Mouse (Mus musculus) macrophage (primary cell): ENCODE measurements around the gene Kmt2b. TPM values are rescaled to one million over a fixed set of nuclear protein-coding genes. Genes with fewer than 3 reads are reported as not detected.

Source experiments
- H3K27ac ChIP-seq: fragments of 350-480 bp; formaldehyde crosslinking; 2 replicates; pipeline ENCODE4 v1.9.0; 2021
- H3K36me3 ChIP-seq: fragments of 350-480 bp; formaldehyde crosslinking; 2 replicates; pipeline ENCODE4 v1.9.0; 2021; ENCODE audit errors: inconsistent target
- H3K4me3 ChIP-seq: fragments of 350-480 bp; formaldehyde crosslinking; 2 replicates; pipeline ENCODE4 v1.9.0; 2021; ENCODE audit errors: inconsistent target
- H3K79me2 ChIP-seq: fragments of 350-480 bp; formaldehyde crosslinking; 2 replicates; pipeline ENCODE4 v1.9.0; 2021; ENCODE audit errors: inconsistent target
- WGBS: methylation state at CpG from one replicate; pipeline ENCODE4 v1.1.7; 2026; ENCODE audit warnings: inconsistent platforms; ENCODE audit not compliant: missing documents; 5-methylcytosine and 5-hydroxymethylcytosine counted together
- polyA plus RNA-seq: library from polyadenylated mRNA; stranded (reverse); fragments of 250-400 nt; gene quantifications from 3 replicates; pipeline ENCODE4 v1.2.4, GENCODE M21; 2018; ENCODE audit warnings: inconsistent platforms

Gene Kmt2b
- polyA plus RNA-seq, 1 experiment from 2014 or later = 35.4 TPM

DNA sequence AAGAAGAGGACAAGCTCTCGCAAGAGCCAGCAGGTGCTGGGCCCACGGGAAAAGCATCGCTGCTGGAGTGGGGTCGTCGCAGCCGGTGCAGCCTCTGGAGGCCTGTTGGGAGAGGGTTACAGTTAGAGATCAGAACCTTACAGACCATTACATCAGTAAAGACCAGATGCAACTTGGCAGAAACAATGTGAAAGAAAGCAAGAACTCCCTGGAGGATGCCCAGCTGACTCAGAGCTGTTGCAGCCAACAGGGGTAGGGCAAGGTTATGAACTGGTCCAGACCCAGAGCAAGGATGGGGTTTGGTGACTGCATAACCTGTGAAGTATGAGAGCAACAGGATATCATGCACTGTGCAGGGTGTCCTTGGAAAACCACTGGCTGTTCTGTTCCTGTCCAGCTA lies 64.0 kb downstream of the Kmt2b start:
- Histone ChIP-seq H3K27ac (no peak overlapping the region), H3K4me3 (no peak overlapping the region)
- 92% methylated on average over 6 of the region's 6 CpGs for WGBS

DNA sequence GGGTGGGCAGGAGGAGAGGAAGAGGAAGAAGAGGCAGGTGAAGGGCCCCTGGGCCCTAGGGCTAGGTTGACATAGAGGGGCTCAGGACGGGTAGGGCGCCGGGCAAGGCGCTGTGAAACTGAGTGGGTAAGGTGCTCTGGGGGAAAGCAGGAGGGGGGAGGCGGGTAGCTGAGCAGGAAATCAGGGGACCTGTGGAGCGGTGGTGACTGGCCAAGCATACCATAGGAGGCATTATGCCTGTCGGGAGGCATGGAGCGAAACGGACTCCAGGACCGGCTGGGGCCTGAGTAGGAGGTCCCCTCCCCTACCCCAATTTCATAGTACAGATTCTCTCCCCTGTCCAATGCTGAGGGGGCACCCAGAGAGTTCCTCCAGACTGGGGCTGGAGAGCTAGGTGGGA lies 65.7 kb downstream of the Kmt2b start:
- H3K4me3 ChIP-seq = no peak overlapping the region
- no peak overlapping the region for H3K27ac ChIP-seq
- H3K36me3 ChIP-seq = no peaks in the 10 kb centered on the region
- H3K79me2 ChIP-seq = no peaks in the 10 kb centered on the region
- 96% methylated on average over 10 of the region's 10 CpGs for WGBS

More for the DNA sequence above, 64.0 kb downstream of the Kmt2b start:
- H3K36me3 ChIP-seq = no peaks in the 10 kb centered on the region
- no peaks in the 10 kb centered on the region for H3K79me2 ChIP-seq

GRCm38 (mm10) chr7:30520856-30521255 lies 67.7 kb downstream of the Kmt2b start:
- no peaks in the 10 kb centered on the region for H3K36me3 ChIP-seq
- no peak overlapping the region for H3K27ac ChIP-seq
- WGBS = 89% methylated on average over 5 of the region's 5 CpGs
- no peak overlapping the region for H3K4me3 ChIP-seq
- no peaks in the 10 kb centered on the region for H3K79me2 ChIP-seq

DNA sequence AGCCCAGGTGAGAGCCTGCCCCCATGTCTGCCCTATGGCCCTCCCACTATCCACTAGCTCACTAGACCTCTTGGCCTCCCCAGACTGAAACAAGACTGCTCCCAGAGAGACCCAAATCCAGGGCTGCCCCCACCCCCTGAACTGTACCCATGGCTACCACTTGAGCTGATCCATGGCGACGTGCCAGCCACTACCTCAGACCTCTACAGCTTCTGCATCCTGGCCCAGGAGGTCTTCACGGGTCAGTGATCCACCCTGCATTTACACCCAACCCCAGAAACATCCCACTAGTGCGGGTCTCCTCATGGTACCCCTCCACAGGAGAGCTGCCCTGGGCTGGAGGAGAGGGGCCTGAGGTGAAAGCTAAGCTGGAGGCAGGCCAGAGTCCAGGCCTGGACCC lies 68.1 kb downstream of the Kmt2b start:
- Histone ChIP-seq H3K27ac (no peak overlapping the region), H3K4me3 (no peak overlapping the region), H3K79me2 (no peaks in the 10 kb centered on the region), H3K36me3 (no peaks in the 10 kb centered on the region)
- WGBS = 65% methylated on average over 4 of the region's 4 CpGs

Other genes starting within 250 kb of the Kmt2b start
- 0.07 TPM in 1 of 3 replicates, not detected in the others for gene Lrfn3, start 226.0 kb downstream of the Kmt2b start, polyA plus RNA-seq
- 2,505 to 4,301 TPM (median 3,819 TPM) in 3 replicates for gene Tyrobp, start 175.0 kb downstream of the Kmt2b start, polyA plus RNA-seq
- gene Hcst, start 168.9 kb downstream of the Kmt2b start, polyA plus RNA-seq = 9.3 to 40.5 TPM (median 34.0 TPM) in 3 replicates
- 3.2 to 8.3 TPM (median 6.3 TPM) in 3 replicates for gene Nfkbid, start 167.0 kb downstream of the Kmt2b start, polyA plus RNA-seq
- 0.67 to 1.3 TPM (median 0.75 TPM) in 3 replicates for gene Aplp1, start 143.2 kb downstream of the Kmt2b start, polyA plus RNA-seq
- gene Kirrel2, start 131.0 kb downstream of the Kmt2b start, polyA plus RNA-seq = not detected in 3 replicates
- not detected in 3 replicates for gene Nphs1, start 130.4 kb downstream of the Kmt2b start, polyA plus RNA-seq
- gene Prodh2, start 95.1 kb downstream of the Kmt2b start, polyA plus RNA-seq = not detected in 3 replicates
- 0.09 to 0.30 TPM (median 0.16 TPM) in 3 replicates for gene Arhgap33, start 53.7 kb downstream of the Kmt2b start, polyA plus RNA-seq
- 3.0 to 7.5 TPM (median 3.9 TPM) in 3 replicates for gene Hspb6, start 36.5 kb downstream of the Kmt2b start, polyA plus RNA-seq
- gene Proser3, start 36.4 kb downstream of the Kmt2b start, polyA plus RNA-seq = 1.8 to 5.6 TPM (median 2.0 TPM) in 3 replicates
- 18.0 to 27.7 TPM (median 25.4 TPM) in 3 replicates for gene Lin37, start 28.9 kb downstream of the Kmt2b start, polyA plus RNA-seq
- gene U2af1l4, start 25.4 kb downstream of the Kmt2b start, polyA plus RNA-seq = 61.4 to 79.9 TPM (median 65.3 TPM) in 3 replicates
- gene Gm49396, start 25.4 kb downstream of the Kmt2b start, polyA plus RNA-seq = 0.69 to 3.4 TPM (median 0.84 TPM) in 3 replicates
- gene Psenen, start 25.1 kb downstream of the Kmt2b start, polyA plus RNA-seq = 123 to 220 TPM (median 157 TPM) in 3 replicates
- 0.68 TPM in 1 of 3 replicates, not detected in the others for gene Igflr1, start 23.3 kb downstream of the Kmt2b start, polyA plus RNA-seq
- gene Zbtb32, start 10.2 kb upstream of the Kmt2b start, polyA plus RNA-seq = 0.14 TPM in 1 of 3 replicates, not detected in the others
- 0.46 TPM in 1 of 3 replicates, not detected in the others for gene Upk1a, start 24.1 kb upstream of the Kmt2b start, polyA plus RNA-seq
- 333 to 597 TPM (median 504 TPM) in 3 replicates for gene Cox6b1, start 37.4 kb upstream of the Kmt2b start, polyA plus RNA-seq
- gene Etv2, start 47.1 kb upstream of the Kmt2b start, polyA plus RNA-seq = not detected in 3 replicates
- gene Rbm42, start 61.6 kb upstream of the Kmt2b start, polyA plus RNA-seq = 49.7 to 73.5 TPM (median 66.3 TPM) in 3 replicates
- gene Haus5, start 76.3 kb upstream of the Kmt2b start, polyA plus RNA-seq = 4.8 to 11.7 TPM (median 6.3 TPM) in 3 replicates
- not detected in 3 replicates for gene Pmis2, start 82.9 kb upstream of the Kmt2b start, polyA plus RNA-seq
- not detected in 3 replicates for gene 2200002J24Rik, start 110.2 kb upstream of the Kmt2b start, polyA plus RNA-seq
- gene Atp4a, start 123.5 kb upstream of the Kmt2b start, polyA plus RNA-seq = not detected in 3 replicates
- 24.1 to 98.6 TPM (median 72.6 TPM) in 3 replicates for gene Tmem147, start 140.8 kb upstream of the Kmt2b start, polyA plus RNA-seq
- gene Gapdhs, start 155.0 kb upstream of the Kmt2b start, polyA plus RNA-seq = not detected in 3 replicates
- 0.54 to 2.3 TPM (median 1.5 TPM) in 3 replicates for gene Sbsn, start 162.7 kb upstream of the Kmt2b start, polyA plus RNA-seq
- gene Dmkn, start 175.0 kb upstream of the Kmt2b start, polyA plus RNA-seq = 0.37 TPM in 1 of 3 replicates, not detected in the others
- not detected in 3 replicates for gene Krtdap, start 199.2 kb upstream of the Kmt2b start, polyA plus RNA-seq
- 0.10 TPM in 1 of 3 replicates, not detected in the others for gene Ffar2, start 235.0 kb upstream of the Kmt2b start, polyA plus RNA-seq